Mouse (Mus musculus): Measurements from ENCODE around the gene Olfr582. TPM values are rescaled to one million over a fixed set of nuclear protein-coding genes. Genes with fewer than 3 reads are reported as not detected.

Gene Olfr582
- polyA plus RNA-seq (2014; fragmentation: Nextera tagmentation; extraction: Ambion mirVana): not detected in 2 replicates

GRCm38 (mm10) chr7:103037724-103038123 is at the start of gene Olfr582:
Gene Olfr582 (plus strand): TSS chr7:103038024.
- no peaks in the 10 kb centered on the region for H3K4me1 ChIP-seq (ENCODE audit: control insufficient read depth, insufficient read depth, low read length)
- ATAC-seq (ENCODE audit: low FRiP score, low TSS enrichment) (no peak), DNase-seq (no peak)
- no peak within 1 kb of the TSS for H3K27ac ChIP-seq (replicated peaks; ENCODE audit: low read depth, low read length)
- H3K27me3 ChIP-seq (ENCODE audit: control insufficient read depth, insufficient read depth, low read length): no peaks in the 10 kb centered on the region
- H3K4me3 ChIP-seq (replicated peaks; ENCODE audit: low read depth, low read length): no peak within 1 kb of the TSS
- H3K9ac ChIP-seq (replicated peaks; ENCODE audit: low read length): no peak within 1 kb of the TSS
- H3K36me3 ChIP-seq (ENCODE audit: control insufficient read depth, insufficient read depth, low read length): no peaks in the 10 kb centered on the region
- no peaks in the 10 kb centered on the region for H3K9me3 ChIP-seq (ENCODE audit: control insufficient read depth, low read length)
- H3K4me2 ChIP-seq (ENCODE audit: low read length): no peak within 1 kb of the TSS

GRCm38 (mm10) chr7:102989224-102989623 is 48.6 kb upstream of the Olfr582 start, which contains the start of gene Olfr578:
Gene Olfr578 (minus strand): TSS chr7:102989324.
- WGBS: 81% methylated on average over 3 of the region's 3 CpGs
- H3K9me3 ChIP-seq (ENCODE audit: control insufficient read depth, low read length): no peaks in the 10 kb centered on the region

GRCm38 (mm10) chr7:103051000-103051399 is 13.2 kb downstream of the Olfr582 start, which contains the start of gene Olfr583:
Gene Olfr583 (plus strand): TSS chr7:103051300.
- H3K4me3 ChIP-seq (replicated peaks; ENCODE audit: low read depth, low read length): no peak within 1 kb of the TSS
- WGBS: 97% methylated on average over 1 of the region's 1 CpGs
- DNase-seq: no peak
- no peaks in the 10 kb centered on the region for H3K4me1 ChIP-seq (ENCODE audit: control insufficient read depth, insufficient read depth, low read length)
- no peaks in the 10 kb centered on the region for H3K36me3 ChIP-seq (ENCODE audit: control insufficient read depth, insufficient read depth, low read length)
- no peak within 1 kb of the TSS for H3K4me2 ChIP-seq (ENCODE audit: low read length)
- no peaks in the 10 kb centered on the region; the same call in 1 of the 2 replicates for H3K9me3 ChIP-seq (ENCODE audit: control insufficient read depth, low read length)
- no peaks in the 10 kb centered on the region for H3K27me3 ChIP-seq (ENCODE audit: control insufficient read depth, insufficient read depth, low read length)
- no peak for ATAC-seq (ENCODE audit: low FRiP score, low TSS enrichment)
- no peak within 1 kb of the TSS for H3K27ac ChIP-seq (replicated peaks; ENCODE audit: low read depth, low read length)
- H3K9ac ChIP-seq (replicated peaks; ENCODE audit: low read length): no peak within 1 kb of the TSS

More at GRCm38 (mm10) chr7:102989224-102989623, 48.6 kb upstream of the Olfr582 start, which contains the start of gene Olfr578:
- Histone ChIP-seq H3K4me3 (replicated peaks; ENCODE audit: low read depth, low read length) (no peak within 1 kb of the TSS), H3K27ac (replicated peaks; ENCODE audit: low read depth, low read length) (no peak within 1 kb of the TSS), H3K27me3 (ENCODE audit: control insufficient read depth, insufficient read depth, low read length) (no peaks in the 10 kb centered on the region), H3K4me2 (ENCODE audit: low read length) (no peak within 1 kb of the TSS), H3K9ac (replicated peaks; ENCODE audit: low read length) (no peak within 1 kb of the TSS), H3K36me3 (ENCODE audit: control insufficient read depth, insufficient read depth, low read length) (no peaks in the 10 kb centered on the region), H3K4me1 (ENCODE audit: control insufficient read depth, insufficient read depth, low read length) (no peaks in the 10 kb centered on the region)
- no peak for ATAC-seq (ENCODE audit: low FRiP score, low TSS enrichment)
- no peak for DNase-seq

GRCm38 (mm10) chr7:103081585-103081984 is 43.8 kb downstream of the Olfr582 start, which contains the start of gene Olfr584:
Gene Olfr584 (plus strand): TSS chr7:103081885.
- no peaks in the 10 kb centered on the region for H3K27me3 ChIP-seq (ENCODE audit: control insufficient read depth, insufficient read depth, low read length)
- WGBS: 90% methylated on average over 1 of the region's 1 CpGs

More at GRCm38 (mm10) chr7:103081585-103081984, 43.8 kb downstream of the Olfr582 start, which contains the start of gene Olfr584:
- H3K27ac ChIP-seq (replicated peaks; ENCODE audit: low read depth, low read length): no peak within 1 kb of the TSS
- H3K36me3 ChIP-seq (ENCODE audit: control insufficient read depth, insufficient read depth, low read length): no peaks in the 10 kb centered on the region
- no peak within 1 kb of the TSS for H3K9ac ChIP-seq (replicated peaks; ENCODE audit: low read length)
- DNase-seq: no peak
- ATAC-seq (ENCODE audit: low FRiP score, low TSS enrichment): no peak
- no peak within 1 kb of the TSS for H3K4me2 ChIP-seq (ENCODE audit: low read length)
- no peaks in the 10 kb centered on the region; the same call in 1 of the 2 replicates for H3K9me3 ChIP-seq (ENCODE audit: control insufficient read depth, low read length)
- H3K4me1 ChIP-seq (ENCODE audit: control insufficient read depth, insufficient read depth, low read length): no peaks in the 10 kb centered on the region
- no peak within 1 kb of the TSS for H3K4me3 ChIP-seq (replicated peaks; ENCODE audit: low read depth, low read length)

Other genes with a start within 250 kb of the Olfr582 start
- not detected in 2 replicates for gene Olfr564, start 234.5 kb upstream of the Olfr582 start, polyA plus RNA-seq (2014; fragmentation: Nextera tagmentation; extraction: Ambion mirVana)
- not detected in 2 replicates for gene Olfr566, start 179.3 kb upstream of the Olfr582 start, polyA plus RNA-seq (2014; fragmentation: Nextera tagmentation; extraction: Ambion mirVana)
- not detected in 2 replicates for gene Olfr568, start 160.9 kb upstream of the Olfr582 start, polyA plus RNA-seq (2014; fragmentation: Nextera tagmentation; extraction: Ambion mirVana)
- not detected in 2 replicates for gene Olfr569, start 147.1 kb upstream of the Olfr582 start, polyA plus RNA-seq (2014; fragmentation: Nextera tagmentation; extraction: Ambion mirVana)
- not detected in 2 replicates for gene Olfr570, start 143.4 kb upstream of the Olfr582 start, polyA plus RNA-seq (2014; fragmentation: Nextera tagmentation; extraction: Ambion mirVana)
- not detected in 2 replicates for gene Olfr571, start 120.5 kb upstream of the Olfr582 start, polyA plus RNA-seq (2014; fragmentation: Nextera tagmentation; extraction: Ambion mirVana)
- gene Olfr572, start 113.6 kb upstream of the Olfr582 start, polyA plus RNA-seq (2014; fragmentation: Nextera tagmentation; extraction: Ambion mirVana): not detected in 2 replicates
- gene Olfr573-ps1, start 95.4 kb upstream of the Olfr582 start, polyA plus RNA-seq (2014; fragmentation: Nextera tagmentation; extraction: Ambion mirVana): not detected in 2 replicates
- gene Olfr574, start 89.6 kb upstream of the Olfr582 start, polyA plus RNA-seq (2014; fragmentation: Nextera tagmentation; extraction: Ambion mirVana): not detected in 2 replicates
- gene Olfr575, start 79.2 kb upstream of the Olfr582 start, polyA plus RNA-seq (2014; fragmentation: Nextera tagmentation; extraction: Ambion mirVana): not detected in 2 replicates
- not detected in 2 replicates for gene Olfr576, start 75.4 kb upstream of the Olfr582 start, polyA plus RNA-seq (2014; fragmentation: Nextera tagmentation; extraction: Ambion mirVana)
- gene Olfr577, start 62.1 kb upstream of the Olfr582 start, polyA plus RNA-seq (2014; fragmentation: Nextera tagmentation; extraction: Ambion mirVana): not detected in 2 replicates
- gene Olfr578, start 48.7 kb upstream of the Olfr582 start, polyA plus RNA-seq (2014; fragmentation: Nextera tagmentation; extraction: Ambion mirVana): not detected in 2 replicates
- not detected in 2 replicates for gene Olfr583, start 13.3 kb downstream of the Olfr582 start, polyA plus RNA-seq (2014; fragmentation: Nextera tagmentation; extraction: Ambion mirVana)
- not detected in 2 replicates for gene Olfr584, start 43.9 kb downstream of the Olfr582 start, polyA plus RNA-seq (2014; fragmentation: Nextera tagmentation; extraction: Ambion mirVana)
- gene Olfr585, start 59.7 kb downstream of the Olfr582 start, polyA plus RNA-seq (2014; fragmentation: Nextera tagmentation; extraction: Ambion mirVana): not detected in 2 replicates
- gene Olfr586, start 87.6 kb downstream of the Olfr582 start, polyA plus RNA-seq (2014; fragmentation: Nextera tagmentation; extraction: Ambion mirVana): not detected in 2 replicates
- gene Olfr588-ps1, start 102.9 kb downstream of the Olfr582 start, polyA plus RNA-seq (2014; fragmentation: Nextera tagmentation; extraction: Ambion mirVana): not detected in 2 replicates
- not detected in 2 replicates for gene Olfr589, start 118.3 kb downstream of the Olfr582 start, polyA plus RNA-seq (2014; fragmentation: Nextera tagmentation; extraction: Ambion mirVana)
- gene Olfr591, start 140.3 kb downstream of the Olfr582 start, polyA plus RNA-seq (2014; fragmentation: Nextera tagmentation; extraction: Ambion mirVana): not detected in 2 replicates
- gene Olfr592, start 146.8 kb downstream of the Olfr582 start, polyA plus RNA-seq (2014; fragmentation: Nextera tagmentation; extraction: Ambion mirVana): not detected in 2 replicates
- gene Olfr593, start 173.8 kb downstream of the Olfr582 start, polyA plus RNA-seq (2014; fragmentation: Nextera tagmentation; extraction: Ambion mirVana): not detected in 2 replicates
- gene Olfr594, start 179.0 kb downstream of the Olfr582 start, polyA plus RNA-seq (2014; fragmentation: Nextera tagmentation; extraction: Ambion mirVana): not detected in 2 replicates
- gene Usp17ld, start 214.5 kb downstream of the Olfr582 start, polyA plus RNA-seq (2014; fragmentation: Nextera tagmentation; extraction: Ambion mirVana): not detected in 2 replicates

Measured in midbrain, embryonic 14.5 days (tissue).